12 mouse cellular contexts compared by ENCODE assay signal in genomic region chr7:67446606-67447005, GRCm38 (mm10).
DNase-seq lines count a peak whose midpoint lies in the region; ATAC-seq lines count a peak whose summit lies in the region.
"Had no signal": no experiment of that assay in that cellular context is flagged by ENCODE, and none has a peak within 500 bp of the region (broad histone marks: within the 10 kb centered on the region; RNA-seq: fewer than 3 reads in every experiment).

No protein-coding gene starts in this region.

- DNase-seq in testis, postnatal 10 days (ENCODE audit: low spot score), result peak; percentile 51
- DNase-seq in testis, postnatal 14 days (ENCODE audit: low spot score), result no peak
- peak; percentile 85 to 86 for DNase-seq in heart, postnatal 10 days
- DNase-seq in Muller cell, postnatal 12 days (ENCODE audit: inconsistent ontology term), result no peak
- DNase-seq: cerebellum, postnatal 25 days; kidney, postnatal 36 days; thymus, postnatal 36 days had no signal

- peaks cover 52% of the 10 kb centered on the region for H3K4me1 ChIP-seq in hindbrain, embryonic 13.5 days (replicated peaks)
- peaks cover 38% of the 10 kb centered on the region for H3K4me1 ChIP-seq in hindbrain, embryonic 16.5 days (ENCODE audit: control insufficient read depth, insufficient read depth, low read depth, low read length)

- H3K4me2 ChIP-seq in hindbrain, embryonic 13.5 days, result no peak overlapping the region
- H3K4me2 ChIP-seq in hindbrain, embryonic 16.5 days (ENCODE audit: low read length), result no peak overlapping the region
- H3K4me2 ChIP-seq: midbrain, embryonic 13.5 days had no signal

- H3K36me3 ChIP-seq in hindbrain, embryonic 13.5 days, result no peaks in the 10 kb centered on the region
- H3K36me3 ChIP-seq in hindbrain, embryonic 16.5 days (ENCODE audit: control insufficient read depth, insufficient read depth, low read length), result no peaks in the 10 kb centered on the region
- H3K36me3 ChIP-seq: midbrain, embryonic 13.5 days had no signal

- 63% methylated on average over 9 of the region's 9 CpGs for WGBS in hindbrain, embryonic 13.5 days
- 54% methylated on average over 9 of the region's 9 CpGs for WGBS in hindbrain, embryonic 16.5 days

- H3K4me3 ChIP-seq in hindbrain, embryonic 13.5 days, result no peak overlapping the region
- no peak overlapping the region for H3K4me3 ChIP-seq in hindbrain, embryonic 16.5 days (ENCODE audit: low read length)
- H3K4me3 ChIP-seq: midbrain, embryonic 13.5 days had no signal

- intact Hi-C loops in heart, postnatal 10 days (cut with DNase I), result no loop called here

- peak overlapping the region; percentile 80; the same call in 1 of the 2 replicates for H3K27ac ChIP-seq in hindbrain, embryonic 13.5 days
- no peak overlapping the region for H3K27ac ChIP-seq in hindbrain, embryonic 16.5 days (ENCODE audit: low read depth, low read length)
- H3K27ac ChIP-seq: midbrain, embryonic 13.5 days had no signal

- H3K9me3 ChIP-seq in hindbrain, embryonic 13.5 days, result no peaks in the 10 kb centered on the region
- H3K9me3 ChIP-seq in hindbrain, embryonic 16.5 days (ENCODE audit: control insufficient read depth, low read length), result no peaks in the 10 kb centered on the region
- H3K9me3 ChIP-seq: midbrain, embryonic 13.5 days had no signal

- no peak overlapping the region for H3K9ac ChIP-seq in hindbrain, embryonic 13.5 days
- H3K9ac ChIP-seq in hindbrain, embryonic 16.5 days (ENCODE audit: low read depth, low read length), result no peak overlapping the region

- ATAC-seq in hindbrain, embryonic 13.5 days (ENCODE audit: low FRiP score), result no peak
- no peak for ATAC-seq in hindbrain, embryonic 16.5 days
- no peak for ATAC-seq in megakaryocyte progenitor cell, adult 5-6 weeks (replicated peaks; ENCODE audit: poor library complexity)
- ATAC-seq: midbrain, embryonic 13.5 days had no signal

- no peaks in the 10 kb centered on the region for H3K27me3 ChIP-seq in hindbrain, embryonic 13.5 days
- H3K27me3 ChIP-seq in hindbrain, embryonic 16.5 days (replicated peaks; ENCODE audit: control insufficient read depth, insufficient read depth, low read length), result no peaks in the 10 kb centered on the region
- H3K27me3 ChIP-seq: CH12.LX; midbrain, embryonic 13.5 days had no signal

Comparison
In these comparisons a context has a peak if more than half of its experiments do, and no peak if none do; other contexts are left out.
1. DNase-seq: peak in testis, postnatal 10 days (single experiment) and heart, postnatal 10 days (2 of 2); none in testis, postnatal 14 days (single experiment) and Muller cell, postnatal 12 days (single experiment).